Mouse (Mus musculus) 3T3-L1 (cell line): Measurements from ENCODE around the gene Slc45a2.
"Not testable (repeated sequence)": the region's sequence is repeated elsewhere in the genome, so short reads cannot be mapped to it uniquely, and the experiment has no call there.

Source experiments
- DNase-seq: peaks from one replicate; pipeline ENCODE4 v3.0.0-alpha.2; 2015; ENCODE audit warnings: low read depth, low spot score

Gene Slc45a2

GRCm38 (mm10) chr15:11000421-11000820, at the start of gene Slc45a2:
Slc45a2 (plus strand) TSS chr15:11000721.
- no peak for DNase-seq

- DNase-seq = no peak
Observed at GRCm38 (mm10) chr15:10951951-10952759, 48.4 kb upstream of the Slc45a2 start, which contains the start of gene C1qtnf3. C1qtnf3 (plus strand) TSS chr15:10952332.

GRCm38 (mm10) chr15:10952760-10953305, 47.7 kb upstream of the Slc45a2 start:
- peak; percentile 17 for DNase-seq

GRCm38 (mm10) chr15:10953465-10953864, 47.1 kb upstream of the Slc45a2 start:
- DNase-seq = no peak

- no peak for DNase-seq
Observed at GRCm38 (mm10) chr15:10954381-10955016, 46.0 kb upstream of the Slc45a2 start.

GRCm38 (mm10) chr15:10955156-10955555, 45.4 kb upstream of the Slc45a2 start:
- DNase-seq = no peak

- DNase-seq = peak; percentile 28
Observed at GRCm38 (mm10) chr15:10956706-10957105, 43.8 kb upstream of the Slc45a2 start.

GRCm38 (mm10) chr15:10959277-10960026, 41.1 kb upstream of the Slc45a2 start:
- DNase-seq = no peak

GRCm38 (mm10) chr15:10960267-10960666, 40.3 kb upstream of the Slc45a2 start:
- no peak for DNase-seq

GRCm38 (mm10) chr15:10962601-10963000, 37.9 kb upstream of the Slc45a2 start:
- no peak for DNase-seq

- DNase-seq = peak; percentile 48
Observed at GRCm38 (mm10) chr15:10969439-10969838, 31.1 kb upstream of the Slc45a2 start.

GRCm38 (mm10) chr15:10970777-10971176, 29.7 kb upstream of the Slc45a2 start:
- no peak for DNase-seq

- no peak for DNase-seq
Observed at GRCm38 (mm10) chr15:10977151-10977550, 23.4 kb upstream of the Slc45a2 start.

- DNase-seq = no peak
Observed at GRCm38 (mm10) chr15:10980712-10981111, 19.8 kb upstream of the Slc45a2 start.

- peak; percentile 93 for DNase-seq
Observed at GRCm38 (mm10) chr15:10981377-10982063, 19.0 kb upstream of the Slc45a2 start, which contains the start of gene Amacr. Amacr (plus strand) TSS chr15:10981756.

- DNase-seq = no peak
Observed at GRCm38 (mm10) chr15:10982064-10982435, 18.5 kb upstream of the Slc45a2 start.

GRCm38 (mm10) chr15:10985756-10986155, 14.8 kb upstream of the Slc45a2 start:
- no peak for DNase-seq

- DNase-seq = not testable (repeated sequence)
Observed at GRCm38 (mm10) chr15:10986477-10986876, 14.0 kb upstream of the Slc45a2 start.

GRCm38 (mm10) chr15:10990411-10990810, 10.1 kb upstream of the Slc45a2 start:
- peak; percentile 11 for DNase-seq

- DNase-seq = peak; percentile 70
Observed at GRCm38 (mm10) chr15:10991566-10991965, 9.0 kb upstream of the Slc45a2 start.

- peak; percentile 19 for DNase-seq
Observed at GRCm38 (mm10) chr15:10999832-11000231, 689 bp upstream of the Slc45a2 start.
